Mouse (Mus musculus) 416B (cell line): ENCODE data around the gene Hoxc6.
A peak's percentile ranks its signal among the peaks of the same experiment; 100 is the strongest.

Experiments used
- DNase-seq: peaks from one replicate; pipeline ENCODE4 v3.0.0; 2011; ENCODE audit warnings: low read depth

Hoxc6 gene

GRCm38 (mm10) chr15:102997939-102998355, at the start of gene Hoxc6:
Gene Hoxc6, plus strand, starts transcription at chr15:102998257.
- DNase-seq = no peak

- DNase-seq = no peak
Observed at GRCm38 (mm10) chr15:102948842-102949241, 49.2 kb upstream of the Hoxc6 start.

- no peak for DNase-seq
Observed at GRCm38 (mm10) chr15:102949696-102950095, 48.4 kb upstream of the Hoxc6 start.

- no peak for DNase-seq
Observed at GRCm38 (mm10) chr15:102950877-102951276, 47.2 kb upstream of the Hoxc6 start.

DNA sequence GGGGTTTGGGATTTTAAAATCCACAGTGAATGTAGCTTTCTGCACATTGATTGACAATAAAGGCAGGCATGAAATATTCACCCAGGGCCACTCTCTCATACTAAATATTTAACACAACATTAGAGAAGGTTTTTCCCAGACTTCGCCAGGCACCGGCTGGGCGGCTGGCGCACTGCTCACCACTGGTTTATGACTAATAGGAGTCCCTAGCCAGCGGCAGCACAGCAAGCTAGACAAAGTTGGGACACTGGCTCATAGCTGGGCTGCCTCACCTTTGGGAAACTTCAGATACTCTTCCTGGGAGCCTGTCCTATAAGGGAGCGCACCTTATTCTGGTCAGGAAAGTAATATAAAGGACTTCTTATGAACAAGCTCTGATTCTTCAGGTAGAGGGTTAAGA, 44.5 kb upstream of the Hoxc6 start:
- DNase-seq = no peak

DNA sequence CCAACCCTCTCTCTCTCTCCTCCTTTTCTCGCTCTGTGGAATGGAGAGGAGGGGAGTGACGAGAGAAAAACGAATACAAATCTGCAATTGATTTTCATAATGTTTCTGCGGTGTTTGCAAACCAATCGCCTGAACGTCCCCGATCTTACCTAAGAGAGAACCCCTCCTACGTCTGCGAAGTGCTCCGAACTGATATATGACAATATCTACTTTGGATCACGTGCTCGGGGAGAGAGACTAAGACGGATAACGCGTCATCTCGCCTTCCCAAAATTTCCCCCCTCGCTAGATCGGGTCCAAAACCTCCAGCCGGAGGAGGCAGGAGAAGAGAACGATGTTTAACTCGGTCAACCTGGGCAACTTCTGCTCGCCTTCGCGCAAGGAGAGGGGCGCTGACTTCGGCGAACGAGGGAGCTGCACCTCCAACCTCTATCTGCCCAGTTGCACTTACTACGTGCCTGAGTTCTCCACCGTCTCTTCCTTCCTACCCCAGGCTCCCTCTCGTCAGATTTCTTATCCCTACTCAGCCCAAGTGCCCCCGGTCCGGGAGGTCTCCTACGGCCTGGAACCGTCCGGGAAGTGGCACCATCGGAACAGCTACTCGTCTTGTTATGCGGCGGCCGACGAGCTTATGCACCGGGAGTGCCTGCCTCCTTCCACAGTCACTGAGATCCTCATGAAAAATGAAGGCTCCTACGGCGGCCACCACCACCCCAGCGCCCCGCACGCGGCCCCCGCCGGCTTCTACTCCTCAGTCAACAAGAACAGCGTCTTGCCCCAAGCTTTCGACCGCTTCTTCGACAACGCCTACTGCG, 43.7 kb upstream of the Hoxc6 start, which contains the start of gene Hoxc11:
Gene Hoxc11 (plus strand): TSS at position 236 of the 815 bp plus-strand sequence.
- no peak for DNase-seq

DNA sequence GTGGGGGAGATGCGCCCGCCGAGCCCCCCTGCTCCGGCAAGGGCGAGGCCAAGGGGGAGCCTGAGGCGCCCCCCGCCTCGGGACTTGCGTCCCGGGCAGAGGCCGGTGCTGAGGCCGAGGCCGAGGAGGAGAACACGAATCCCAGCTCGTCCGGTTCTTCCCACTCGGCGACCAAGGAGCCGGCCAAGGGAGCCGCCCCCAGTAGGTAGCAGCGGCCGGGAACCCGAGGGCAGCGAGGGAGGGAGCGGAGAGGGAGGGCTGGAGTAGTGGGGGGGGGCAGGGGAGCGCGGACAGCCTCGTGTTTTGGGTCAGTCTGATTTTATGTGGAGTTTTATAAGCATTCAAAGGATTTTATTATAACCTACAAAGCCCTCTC, 43.1 kb upstream of the Hoxc6 start:
- no peak for DNase-seq

DNA sequence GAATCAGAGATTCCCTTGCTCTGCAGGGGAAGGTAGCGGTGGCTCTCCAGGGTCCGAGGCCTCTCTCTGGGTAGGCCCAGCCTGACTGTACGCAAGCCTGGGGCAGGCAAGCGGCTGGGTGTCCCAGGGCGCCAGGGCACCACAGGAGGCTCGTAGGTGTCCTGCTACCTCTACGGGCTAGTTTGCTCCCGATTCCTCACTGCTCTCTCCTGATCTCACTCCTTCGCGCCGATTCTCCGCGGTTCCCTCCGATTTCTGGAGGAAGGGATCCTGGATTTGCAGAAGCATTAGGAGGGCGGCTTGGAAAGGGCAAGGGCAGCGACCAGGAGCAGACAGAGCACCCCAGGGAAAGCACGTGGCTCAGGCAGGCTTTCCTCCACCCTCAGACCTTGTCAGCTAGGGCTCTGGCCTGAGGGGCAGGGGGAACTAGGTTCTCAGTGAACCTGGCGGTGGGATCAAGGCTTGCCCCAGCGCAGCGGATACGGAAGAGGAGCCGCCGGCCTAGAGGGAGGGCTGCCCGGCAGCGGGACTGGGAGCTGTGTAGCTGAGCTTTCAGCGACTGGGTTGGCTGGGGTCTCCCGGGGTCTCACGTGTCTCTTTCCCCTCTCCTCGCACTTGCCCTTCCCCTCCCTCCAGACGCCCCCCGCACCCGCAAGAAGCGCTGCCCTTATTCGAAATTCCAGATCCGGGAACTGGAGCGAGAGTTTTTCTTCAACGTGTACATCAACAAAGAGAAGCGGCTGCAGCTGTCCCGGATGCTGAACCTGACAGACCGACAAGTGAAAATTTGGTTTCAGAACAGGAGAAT, 42.0 kb upstream of the Hoxc6 start:
- DNase-seq = no peak

DNA sequence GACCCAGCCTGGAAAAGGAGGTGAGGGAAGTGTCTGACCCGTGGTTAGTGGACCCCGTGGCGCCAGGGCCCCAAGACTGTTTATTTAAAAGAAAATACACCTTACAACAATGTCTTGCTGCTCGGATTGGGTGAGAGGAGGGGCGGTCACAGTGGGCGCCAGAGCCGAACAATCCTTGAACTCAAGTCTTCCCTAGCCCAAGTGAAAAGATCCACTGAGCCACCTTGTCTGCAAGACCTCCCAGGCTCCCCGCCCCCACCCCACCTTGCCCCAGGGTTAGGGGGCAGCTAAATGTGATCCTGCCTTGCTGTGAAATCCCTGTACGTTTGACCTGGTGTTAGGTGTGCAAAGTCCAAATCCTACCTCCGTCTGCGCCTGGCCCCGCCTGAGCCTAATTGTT, 41.2 kb upstream of the Hoxc6 start:
- no peak for DNase-seq

GRCm38 (mm10) chr15:102959663-102960191, 38.3 kb upstream of the Hoxc6 start:
- DNase-seq = no peak

DNA sequence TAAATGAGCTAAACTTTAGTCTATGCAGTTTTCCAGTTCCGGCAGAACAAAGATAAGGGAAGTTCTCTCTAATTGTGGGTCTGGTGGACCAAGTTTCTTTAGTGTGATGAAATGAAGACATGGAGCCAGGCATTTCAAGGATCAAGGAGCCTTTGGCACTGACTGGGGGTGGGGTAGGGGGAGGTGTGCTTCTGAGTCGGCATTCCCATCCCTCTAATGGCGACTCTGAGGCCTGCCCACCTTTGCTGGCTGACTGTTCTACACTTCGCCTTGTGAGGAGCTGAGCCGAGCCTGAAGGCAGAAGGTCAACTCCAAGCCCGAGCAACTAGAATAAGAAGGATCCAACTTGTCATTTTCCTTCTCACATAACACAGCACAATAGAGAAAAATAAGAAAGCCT, 36.3 kb upstream of the Hoxc6 start:
- no peak for DNase-seq

- DNase-seq = no peak
Observed at GRCm38 (mm10) chr15:102962492-102962891, 35.6 kb upstream of the Hoxc6 start.

DNA sequence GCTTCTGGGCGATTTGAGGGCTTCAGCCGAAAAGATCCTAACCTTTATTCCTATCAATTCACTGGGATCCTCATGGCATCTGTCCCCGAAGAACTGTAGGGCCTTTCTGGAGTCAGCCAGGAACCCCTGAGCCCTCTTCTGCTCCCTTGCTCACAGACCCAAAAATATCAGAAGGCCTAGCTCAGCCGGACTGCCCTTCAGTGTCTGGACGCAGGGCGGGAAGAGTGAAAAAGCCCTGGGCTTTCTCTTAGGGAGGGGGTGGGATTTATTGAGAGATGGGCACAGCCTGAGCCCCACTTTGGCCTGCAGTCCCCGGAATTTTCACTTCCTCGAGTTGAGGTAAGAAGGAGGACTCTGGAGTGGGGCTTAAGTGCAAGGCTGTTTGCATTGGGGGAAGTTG, 34.8 kb upstream of the Hoxc6 start:
- DNase-seq = no peak

GRCm38 (mm10) chr15:102963671-102964640, 34.1 kb upstream of the Hoxc6 start:
- DNase-seq = no peak

GRCm38 (mm10) chr15:102965003-102965891, 32.8 kb upstream of the Hoxc6 start:
- DNase-seq = no peak

DNA sequence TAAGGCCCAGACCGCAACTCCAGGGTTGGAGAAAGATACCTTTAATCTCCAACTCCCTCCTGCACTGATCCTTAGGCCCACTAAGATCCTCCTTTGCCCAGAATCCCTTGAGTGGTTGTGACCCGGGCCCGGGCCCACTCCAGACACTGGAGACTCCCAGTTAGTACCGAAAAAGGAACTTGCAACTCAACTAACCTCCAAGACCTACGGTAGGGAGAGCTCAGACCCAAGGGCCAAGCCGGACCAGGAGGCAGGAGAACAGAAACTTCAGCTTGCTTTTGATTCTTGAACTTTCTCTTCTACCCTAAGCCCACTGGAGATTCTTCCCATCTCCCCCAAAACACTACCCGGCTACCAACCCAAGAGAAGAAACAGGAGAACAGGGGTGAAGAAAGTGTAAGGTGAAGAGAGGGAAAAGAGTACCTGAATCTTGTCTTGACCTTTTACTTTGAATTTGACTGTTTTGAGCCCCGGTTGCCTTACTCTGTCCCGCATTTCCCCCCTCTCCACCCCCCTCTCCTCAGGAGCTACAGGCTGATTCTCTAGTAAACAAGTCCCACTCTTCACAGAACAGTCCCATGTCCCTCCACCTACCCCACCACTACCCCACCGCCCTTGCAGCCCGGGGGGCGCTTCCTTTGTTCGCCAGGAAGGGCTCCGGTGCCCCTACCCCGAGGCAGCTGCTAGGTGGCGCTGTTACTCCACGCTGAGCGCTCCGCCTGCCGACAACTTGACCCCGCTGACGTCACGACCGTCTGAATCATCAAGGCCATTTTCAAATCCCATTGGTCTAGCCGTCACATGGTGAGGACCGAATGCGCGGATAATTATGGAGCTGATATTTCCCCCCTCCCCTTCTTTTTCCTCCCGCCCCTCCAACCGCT, 31.9 kb upstream of the Hoxc6 start:
- DNase-seq = peak; percentile 94

- DNase-seq = no peak
Observed at GRCm38 (mm10) chr15:102966776-102967311, 31.2 kb upstream of the Hoxc6 start, which contains the start of gene Hoxc10. Gene Hoxc10, plus strand, starts transcription at chr15:102966796.

DNA sequence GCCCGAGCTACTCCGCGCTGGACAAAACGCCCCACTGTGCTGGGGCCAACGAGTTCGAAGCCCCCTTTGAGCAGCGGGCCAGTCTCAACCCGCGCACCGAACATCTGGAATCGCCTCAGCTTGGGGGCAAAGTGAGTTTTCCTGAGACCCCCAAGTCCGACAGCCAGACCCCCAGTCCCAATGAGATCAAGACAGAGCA, 30.8 kb upstream of the Hoxc6 start, which contains the start of gene Hoxc5:
Gene Hoxc5 (plus strand): TSS at position 132 of the 199 bp plus-strand sequence.
- DNase-seq = no peak

DNA sequence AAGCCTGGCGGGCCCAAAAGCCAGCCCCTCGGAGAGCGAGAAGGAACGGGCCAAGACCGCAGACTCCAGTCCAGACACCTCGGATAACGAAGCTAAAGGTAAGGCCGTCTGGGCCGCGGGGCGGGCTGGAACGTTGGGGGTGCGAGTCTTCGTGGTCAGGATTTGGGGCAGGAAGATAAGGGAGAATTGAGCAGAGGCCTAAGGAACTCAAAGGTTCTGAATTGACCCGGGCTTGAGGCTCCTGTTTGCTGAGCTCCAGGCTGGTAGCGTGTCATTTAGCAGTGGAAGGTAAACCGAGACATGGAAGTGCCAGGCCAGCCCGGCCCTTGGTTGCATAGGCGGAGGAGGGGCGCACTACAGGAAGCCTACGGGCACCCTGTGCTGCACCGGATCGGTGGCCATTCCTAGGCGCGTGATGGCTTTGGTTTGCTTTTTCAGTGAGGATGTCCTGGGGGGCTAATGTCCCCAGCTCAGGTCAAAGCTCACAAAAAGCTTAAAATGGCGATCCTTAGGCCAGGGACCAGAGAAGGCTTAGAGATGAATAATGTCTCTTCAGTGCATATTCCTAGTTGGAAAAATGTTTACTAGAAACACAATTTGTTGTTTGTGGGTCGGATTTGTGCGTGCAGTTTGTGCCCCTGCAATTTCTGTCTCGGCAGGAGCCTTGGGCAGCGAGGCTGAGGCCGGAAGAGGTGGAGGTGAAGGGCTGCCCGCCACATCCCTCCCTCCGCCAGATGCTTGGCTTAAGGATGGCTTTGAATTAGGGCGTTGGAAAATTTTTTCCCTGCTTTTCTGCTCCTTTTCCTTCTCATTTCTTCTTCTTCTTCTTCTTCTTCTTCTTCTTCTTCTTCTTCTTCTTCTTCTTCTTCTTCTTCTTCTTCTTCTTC, 30.3 kb upstream of the Hoxc6 start:
- no peak for DNase-seq
